Mouse (Mus musculus) left cerebral cortex, postnatal 4 days (tissue): Measurements from ENCODE around the gene Pvr. TPM values are rescaled to one million over a fixed set of nuclear protein-coding genes. Genes with fewer than 3 reads are reported as not detected.
"Not testable (repeated sequence)": the region's sequence is repeated elsewhere in the genome, so short reads cannot be mapped to it uniquely, and the experiment has no call there.

ENCODE experiments used
- DNase-seq: peaks from one replicate; pipeline ENCODE4 v3.0.0-alpha.2; 2022
- intact Hi-C: fragments of 180-260 bp; cut with DNase I; formaldehyde crosslinking; loops from one replicate; pipeline ENCODE4 v1.15.1; 2025
- total RNA-seq, 2 experiments: library from RNA; stranded (reverse); gene quantifications; 2 replicates each; pipeline ENCODE4 v1.2.3; 2021

Gene Pvr
- total RNA-seq, 2 experiments from 2014 or later: 14.6 to 18.8 TPM

DNA sequence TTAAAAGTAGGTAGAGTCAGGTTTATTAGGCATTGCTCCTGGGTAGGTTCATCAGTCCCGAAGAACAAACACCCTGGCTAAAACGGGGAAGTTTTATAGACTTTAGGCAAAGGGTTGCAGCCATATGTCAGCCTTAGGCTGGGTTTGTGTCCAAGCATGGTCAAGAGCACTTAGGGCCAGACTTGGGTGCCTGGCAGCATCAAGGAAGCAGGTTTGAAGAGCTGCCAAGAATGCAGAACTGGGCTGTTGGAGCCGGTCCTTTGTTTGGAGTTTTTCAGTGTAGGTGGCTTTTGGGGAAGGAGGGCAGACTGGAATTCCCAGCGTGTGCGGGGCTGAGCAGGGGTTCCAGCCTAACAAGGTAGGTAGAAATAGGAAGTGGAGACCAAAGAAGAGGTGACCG, 15.0 kb upstream of the Pvr start:
- intact Hi-C loops: no loop called here
- no peak for DNase-seq

DNA sequence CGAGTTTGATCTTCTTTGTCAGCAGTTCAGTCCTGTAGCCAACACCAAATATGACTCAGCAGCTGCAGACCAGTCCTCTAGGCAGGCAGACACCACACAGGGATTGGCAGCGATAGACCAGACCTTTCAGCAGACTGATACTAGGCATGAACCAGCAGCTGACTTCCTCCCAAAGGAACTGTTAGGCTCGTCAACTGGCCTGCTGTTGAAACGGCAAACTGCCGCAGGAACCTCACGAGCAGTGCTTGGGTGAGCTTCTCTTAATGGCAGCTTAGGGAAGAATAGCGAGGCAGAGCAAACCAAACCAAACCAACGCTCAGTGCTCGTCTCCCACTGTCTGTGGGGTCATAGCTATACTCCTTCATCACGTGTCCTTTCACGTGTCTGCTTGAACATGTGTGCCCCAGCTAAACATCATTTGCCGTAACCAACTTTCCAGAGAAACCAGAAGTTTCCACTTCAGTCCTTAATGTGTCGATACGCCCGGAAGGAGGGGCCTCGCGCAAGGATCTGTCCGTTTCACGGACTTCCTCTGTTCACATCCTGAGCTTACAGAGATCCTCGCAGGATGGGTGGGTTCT, 14.3 kb upstream of the Pvr start:
- intact Hi-C loops: no loop called here
- no peak for DNase-seq

DNA sequence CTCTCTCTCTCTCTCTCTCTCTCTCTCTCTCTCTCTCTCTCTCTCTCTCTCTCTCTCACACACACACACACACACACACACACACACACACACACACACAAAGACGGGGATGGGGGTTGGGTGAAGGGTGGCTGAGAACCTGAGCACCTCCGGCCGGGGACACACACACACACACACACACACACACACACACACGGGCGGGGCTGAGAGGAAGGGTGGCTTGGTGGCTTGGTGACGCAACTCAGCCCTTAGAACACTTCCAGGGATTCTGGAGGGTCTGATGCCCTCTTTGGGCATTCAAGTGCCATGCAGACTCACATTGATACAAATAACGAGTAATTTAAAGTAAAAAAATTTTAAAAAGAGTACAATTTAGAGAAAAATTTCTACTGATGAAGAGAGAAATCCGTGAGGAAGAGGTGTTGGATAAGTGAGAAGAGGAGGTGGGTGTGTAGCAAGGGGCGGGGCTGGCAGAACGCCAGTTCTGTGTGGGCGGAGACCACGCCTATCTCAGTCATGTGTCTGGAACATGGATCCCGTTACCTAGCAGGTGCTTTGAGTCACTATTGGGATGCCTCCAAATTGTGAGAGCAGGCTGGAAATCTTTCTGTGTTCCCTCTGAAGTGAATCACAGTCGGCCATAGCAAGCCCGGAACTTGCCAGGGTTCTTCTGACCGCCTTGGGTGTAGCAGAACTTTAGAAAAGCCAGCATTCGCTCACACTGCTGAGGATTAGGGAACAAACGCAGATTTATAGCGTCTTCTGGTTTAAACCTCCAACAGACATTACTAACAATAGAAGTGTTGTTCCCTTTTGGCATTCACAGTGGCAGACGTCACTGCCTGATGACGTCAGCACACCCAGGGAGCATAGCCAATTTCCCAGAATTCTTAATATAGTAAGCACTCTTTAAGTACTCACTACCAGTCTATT, 12.2 kb upstream of the Pvr start:
- DNase-seq: peak; percentile 36

DNA sequence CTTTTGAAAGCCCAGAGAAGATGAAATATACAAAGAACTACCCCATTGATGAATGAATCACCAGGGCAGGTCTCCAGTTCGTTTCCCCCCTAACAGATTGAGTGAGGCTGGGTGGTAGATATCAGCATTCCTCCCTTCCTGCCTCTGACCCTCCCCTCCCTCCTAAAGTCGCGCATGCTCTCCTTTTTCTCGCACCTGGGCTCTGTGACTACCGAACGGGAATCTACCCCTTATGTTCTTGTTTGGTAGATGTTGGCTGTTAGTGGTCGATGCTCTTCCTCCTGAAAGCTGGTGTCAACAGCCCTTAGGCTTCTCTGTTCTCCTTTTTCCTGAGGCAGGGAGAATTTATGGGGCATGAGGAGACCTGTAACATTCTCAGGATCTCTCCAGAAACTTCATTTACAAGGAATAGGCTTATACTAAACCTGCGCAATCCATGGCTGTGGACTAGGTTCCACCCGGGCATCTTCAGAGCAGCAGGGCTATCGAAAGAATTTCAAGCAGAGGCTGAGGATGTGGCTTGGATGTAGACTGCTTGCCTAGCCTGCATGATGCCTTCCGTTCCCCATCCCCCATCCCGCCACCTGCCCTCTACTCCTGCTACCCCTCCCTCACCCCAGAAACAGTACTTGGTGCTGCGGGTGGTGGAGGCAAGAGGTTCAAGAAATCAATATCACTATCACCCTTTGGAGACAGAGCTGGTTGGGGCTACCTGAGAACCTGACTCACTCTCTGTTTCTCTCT, 11.3 kb upstream of the Pvr start:
- intact Hi-C loops: no loop called here
- no peak for DNase-seq

More for the DNA sequence above, 12.2 kb upstream of the Pvr start:
- intact Hi-C loops: no loop called here

DNA sequence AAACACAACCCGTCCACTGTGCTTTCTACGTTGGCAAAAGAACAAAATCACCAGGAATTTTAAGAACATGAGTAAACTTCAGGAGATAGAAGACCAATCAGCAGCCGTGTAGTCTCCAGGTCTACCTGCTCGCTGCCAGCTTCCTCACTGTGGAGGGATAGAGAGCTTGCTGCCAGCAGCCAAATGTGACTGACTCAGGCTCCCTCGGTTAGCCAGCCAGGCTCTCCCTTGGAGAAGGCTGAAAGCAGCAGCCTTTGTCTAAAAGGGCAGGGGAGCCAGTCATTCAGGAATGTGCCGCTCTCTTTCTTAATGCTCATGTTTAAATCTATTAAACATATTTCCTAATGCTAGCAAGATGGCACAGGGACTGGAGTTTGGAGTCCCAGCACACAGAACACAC, 9.5 kb upstream of the Pvr start:
- intact Hi-C loops, DNase-seq: not testable (repeated sequence)

DNA sequence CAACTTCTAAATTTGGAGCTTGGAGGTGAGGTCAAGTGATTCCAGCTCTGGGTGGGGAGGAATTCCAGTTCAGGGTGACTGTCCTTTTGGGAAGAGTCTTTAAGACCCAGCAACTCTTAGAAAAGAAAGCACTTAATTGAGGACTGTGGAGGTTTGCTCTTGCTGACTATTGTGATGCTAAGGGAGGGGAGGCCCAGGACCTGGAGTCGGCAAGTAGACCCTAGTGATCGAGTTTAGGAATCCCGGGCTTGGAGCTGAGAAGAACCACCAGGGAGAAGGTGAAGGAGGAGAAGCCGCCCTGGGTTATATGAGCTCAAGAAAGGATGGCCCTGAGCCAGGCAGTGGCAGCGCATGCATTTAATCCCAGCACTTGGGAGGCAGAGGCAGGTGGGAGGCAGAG, 7.5 kb upstream of the Pvr start:
- intact Hi-C loops: no loop called here
- DNase-seq: no peak

DNA sequence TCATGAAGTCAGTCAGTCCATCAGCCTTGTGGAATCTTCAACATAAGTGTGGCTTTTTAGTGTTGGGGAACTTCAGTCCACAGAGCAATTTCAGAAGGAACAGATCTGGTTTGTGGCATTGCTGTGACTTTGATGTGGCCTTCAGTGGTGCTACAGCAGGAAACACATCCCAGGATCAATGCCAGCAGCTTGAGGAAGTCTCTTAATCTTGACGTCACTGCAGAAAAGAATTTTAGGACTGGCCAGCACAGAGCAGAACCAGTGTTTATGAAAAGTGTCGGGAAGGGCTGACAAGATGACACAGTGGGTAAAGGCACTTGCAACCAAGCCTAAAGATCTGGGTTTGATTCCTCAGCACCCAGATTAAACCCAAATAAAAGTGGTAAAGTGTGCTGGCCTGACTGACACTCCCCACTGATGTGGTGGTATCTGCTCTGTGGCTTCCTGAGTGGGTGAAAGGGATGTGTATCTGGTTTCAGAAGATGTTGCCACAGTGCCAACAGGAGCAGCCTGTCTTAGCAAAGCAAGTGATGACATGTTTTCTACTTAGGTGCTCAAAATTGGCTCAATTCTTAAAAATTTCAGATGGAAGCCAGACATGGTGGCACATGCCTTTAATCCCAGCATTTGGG, 6.0 kb upstream of the Pvr start:
- intact Hi-C loops: no loop called here
- DNase-seq: no peak

DNA sequence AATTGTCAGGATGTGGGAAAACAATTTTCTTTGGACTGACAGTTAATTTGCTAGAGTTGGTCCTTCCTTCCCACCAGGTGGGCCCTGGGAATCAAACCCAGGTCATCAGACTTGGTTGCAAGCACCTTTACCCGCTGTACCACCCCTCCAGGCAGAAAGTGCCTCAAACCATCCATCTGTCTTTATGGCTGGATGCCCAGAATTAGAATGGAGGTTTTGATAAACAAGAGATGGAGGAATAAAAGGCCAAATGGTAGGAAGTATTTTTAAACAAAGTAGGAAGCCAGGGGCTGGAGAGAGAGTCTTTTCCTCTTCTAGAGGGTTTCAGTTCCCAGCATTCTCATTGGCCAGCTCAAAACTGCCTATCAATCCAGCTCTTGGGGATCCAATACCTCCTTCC, 4.4 kb upstream of the Pvr start:
- intact Hi-C loops: no loop called here
- no peak for DNase-seq

DNA sequence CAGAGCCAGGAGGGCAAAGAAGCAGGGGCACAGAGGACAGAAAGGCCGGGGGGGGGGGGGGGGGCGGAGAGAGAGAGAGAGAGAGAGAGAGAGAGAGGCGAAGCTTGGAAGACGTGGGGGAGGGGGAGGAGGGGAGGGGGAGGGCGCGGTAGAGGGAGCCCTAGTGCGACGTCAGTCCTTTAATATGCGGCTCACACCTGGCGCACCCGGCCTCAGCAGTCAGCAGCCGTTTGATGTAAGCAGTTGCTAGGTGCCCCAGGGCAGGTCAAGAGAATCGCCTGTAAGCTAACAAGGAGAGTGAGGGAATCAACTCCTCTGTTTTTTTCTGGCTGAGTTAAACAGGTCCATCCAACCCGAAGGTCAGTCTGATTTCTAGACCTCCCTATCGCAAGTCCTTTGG, 2.8 kb upstream of the Pvr start:
- DNase-seq: no peak
- intact Hi-C loops: loop anchor here (5.0 kb wide), 1 partner anchor 34 kb away; no protein-coding TSS in a partner anchor

DNA sequence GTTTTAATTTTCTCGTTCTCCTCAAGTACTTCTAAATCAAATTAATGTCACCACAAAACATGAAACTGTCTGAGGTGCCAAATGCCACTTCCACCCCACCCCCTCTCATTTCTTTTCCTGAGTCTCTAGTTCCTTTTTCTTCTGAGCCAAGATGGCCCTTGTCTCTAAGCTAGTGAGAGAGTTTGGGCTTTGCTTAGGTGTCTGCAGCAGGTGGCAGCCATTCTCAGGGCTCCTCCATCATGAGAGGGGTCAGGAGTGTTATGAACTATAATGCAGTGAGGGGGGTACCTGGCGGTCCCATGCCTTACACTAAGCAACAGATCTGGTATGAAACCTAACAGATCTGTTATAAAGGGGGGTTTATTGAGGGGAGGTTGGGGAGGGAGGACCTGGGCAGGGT, 2.4 kb upstream of the Pvr start:
- intact Hi-C loops: loop anchor here (5.0 kb wide), 1 partner anchor 34 kb away; no protein-coding TSS in a partner anchor

DNA sequence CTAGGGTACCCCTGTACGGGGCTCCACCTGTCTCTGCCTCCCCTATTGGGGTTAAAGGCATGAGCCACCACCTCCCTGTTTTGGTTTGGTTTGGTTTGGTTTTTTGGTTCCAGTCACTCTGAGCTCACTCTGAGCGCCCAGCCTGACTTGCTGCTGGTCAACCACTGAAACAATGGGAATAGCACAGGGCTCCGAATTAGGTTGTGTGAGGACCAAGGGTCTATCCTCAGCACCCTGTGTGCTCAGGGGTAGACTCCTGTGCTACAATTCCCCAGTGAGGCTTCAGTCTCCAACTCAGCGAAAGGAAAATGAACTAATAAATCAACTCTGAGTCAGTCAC, 824 bp downstream of the Pvr start:
- intact Hi-C loops: loop anchor here (5.0 kb wide), 1 partner anchor 37 kb away; no protein-coding TSS in a partner anchor
- no peak for DNase-seq

More for the DNA sequence above, 2.4 kb upstream of the Pvr start:
- DNase-seq: no peak

DNA sequence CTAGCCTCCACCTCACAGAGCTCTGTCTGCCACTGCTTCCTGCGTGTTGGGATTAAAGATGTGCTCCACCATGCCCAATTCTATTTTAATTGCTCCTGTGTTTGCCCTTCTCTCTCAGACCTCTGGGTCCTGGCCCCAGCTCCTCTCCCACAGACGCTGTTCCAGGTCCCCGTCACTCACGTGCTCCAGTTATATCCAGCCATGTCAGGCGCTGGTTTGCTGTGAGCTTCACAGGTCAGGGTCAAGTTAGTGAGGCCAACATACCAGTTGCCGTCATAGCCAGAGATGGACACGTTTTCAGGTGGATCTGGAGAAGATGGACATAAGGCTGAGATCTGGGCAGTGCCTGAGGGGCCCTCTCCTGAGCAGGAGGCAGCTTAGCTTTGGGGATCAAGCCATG, 6.4 kb downstream of the Pvr start:
- DNase-seq: no peak
- intact Hi-C loops: no loop called here

DNA sequence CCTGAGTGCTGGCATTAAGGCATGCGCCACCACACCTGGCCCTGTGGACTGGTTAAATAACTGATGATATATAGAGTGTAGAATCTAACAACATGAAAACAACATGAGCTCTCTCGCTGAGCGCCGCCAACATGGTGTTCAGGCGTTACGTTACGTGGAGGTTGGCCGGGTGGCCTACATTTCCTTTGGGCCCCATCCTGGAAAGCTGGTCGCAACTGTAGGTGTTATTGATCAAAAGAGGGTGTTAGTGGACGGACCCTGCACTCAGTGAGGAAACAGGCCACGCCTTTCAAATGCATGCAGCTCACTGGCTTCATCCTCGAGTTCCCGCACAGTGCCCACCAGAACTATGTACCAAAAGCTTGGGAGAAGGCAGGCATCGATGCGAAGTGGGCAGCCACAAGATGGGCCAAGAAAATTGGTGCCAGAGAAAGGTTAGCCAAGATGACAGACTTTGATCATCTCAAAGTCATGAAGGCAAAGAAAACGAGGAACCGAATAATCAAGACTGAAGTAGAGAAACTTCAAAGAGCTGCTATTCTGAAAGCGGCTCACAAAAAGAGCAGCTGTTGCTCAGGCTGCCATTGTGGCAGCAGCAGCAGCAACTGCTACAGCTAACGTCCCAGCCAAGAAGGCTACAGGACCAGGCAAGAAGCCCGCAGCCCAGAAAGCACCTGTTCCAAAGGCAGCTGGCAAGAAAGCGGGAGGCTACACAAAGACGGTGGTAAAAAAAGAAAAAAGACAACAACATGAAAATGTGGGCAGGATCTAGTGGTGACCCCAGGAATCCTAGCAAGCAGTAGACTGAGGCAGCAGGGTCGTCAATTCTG, 9.1 kb downstream of the Pvr start:
- intact Hi-C loops: no loop called here
- no peak for DNase-seq

DNA sequence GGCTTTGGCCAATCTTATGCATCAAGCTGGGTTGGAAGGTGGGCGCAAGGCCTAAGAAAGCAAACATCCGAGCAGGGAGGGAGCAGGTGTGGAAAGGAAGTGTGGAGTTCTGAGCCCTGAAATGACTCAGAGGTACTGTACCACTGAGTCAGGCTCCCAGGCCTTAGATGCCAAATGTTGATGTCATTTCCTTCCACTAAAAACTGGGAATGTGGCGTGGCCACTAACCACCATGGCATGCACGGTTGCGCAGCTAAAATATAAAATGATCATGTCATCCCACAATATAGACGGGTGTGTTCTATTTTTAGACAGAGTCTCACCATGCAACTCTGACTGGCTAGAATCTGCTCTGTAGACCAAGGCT, 9.7 kb downstream of the Pvr start:
- DNase-seq: no peak
- intact Hi-C loops: no loop called here

DNA sequence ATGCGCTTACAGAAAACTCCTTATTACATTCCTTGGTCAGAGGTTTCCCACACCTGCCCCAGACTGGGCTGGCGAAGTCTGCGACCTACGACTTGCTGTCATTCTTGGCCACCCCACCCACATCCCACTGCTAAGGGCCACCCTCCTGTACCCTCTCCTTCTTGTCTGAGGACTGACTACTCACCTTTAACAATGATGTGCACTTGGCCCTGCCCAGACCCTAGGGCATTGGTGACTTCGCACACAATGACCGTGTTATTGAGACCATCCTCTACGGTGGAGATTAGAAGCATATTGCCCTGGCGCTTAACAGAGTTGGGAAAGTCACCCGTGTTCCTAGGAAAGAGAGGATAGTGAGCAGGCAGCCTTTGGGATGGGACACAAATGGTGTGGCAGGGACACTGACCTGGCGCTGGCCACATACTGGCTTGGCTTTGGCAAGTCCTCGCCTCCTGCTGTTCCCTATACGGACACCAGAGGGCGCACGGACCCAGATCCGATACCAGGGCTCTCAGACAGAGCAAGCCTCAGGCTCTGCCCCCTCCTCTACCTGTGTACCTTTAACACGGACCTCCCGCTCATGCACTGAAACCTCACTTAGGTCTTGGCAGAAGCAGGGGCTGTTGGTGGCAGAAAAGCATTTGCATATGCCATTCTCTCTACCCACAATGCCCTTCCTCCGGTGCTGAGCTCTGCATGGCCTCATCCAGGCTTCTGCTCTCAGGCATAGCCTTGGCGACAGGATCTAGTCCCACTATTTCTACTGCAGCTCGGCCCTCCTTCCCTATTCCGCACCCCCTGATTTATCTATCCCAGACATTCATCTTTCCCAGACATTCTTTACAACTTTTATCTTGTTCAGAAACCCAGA, 10.3 kb downstream of the Pvr start:
- DNase-seq: peak; percentile 79
- intact Hi-C loops: no loop called here

DNA sequence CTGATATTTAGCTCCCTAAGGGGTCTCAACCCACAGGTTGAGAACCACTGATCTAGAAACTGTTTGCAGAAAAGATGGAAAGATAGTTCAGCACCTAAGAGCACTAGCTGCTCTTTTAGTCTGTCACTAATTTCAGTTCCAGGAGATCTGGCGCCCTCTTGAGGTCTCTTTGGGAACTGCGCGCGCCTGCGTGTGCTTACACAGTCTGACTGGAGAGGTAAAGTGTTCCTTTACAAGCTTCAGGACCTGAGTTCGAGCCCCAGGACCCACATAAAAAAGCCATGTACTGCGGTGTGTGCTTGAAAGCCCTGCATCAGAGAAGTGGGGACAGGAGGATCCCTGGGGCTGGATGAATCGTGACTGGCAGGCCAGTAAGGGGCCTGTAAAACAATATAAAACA, 31.1 kb downstream of the Pvr start:
- DNase-seq: peak; percentile 21
- intact Hi-C loops: no loop called here

DNA sequence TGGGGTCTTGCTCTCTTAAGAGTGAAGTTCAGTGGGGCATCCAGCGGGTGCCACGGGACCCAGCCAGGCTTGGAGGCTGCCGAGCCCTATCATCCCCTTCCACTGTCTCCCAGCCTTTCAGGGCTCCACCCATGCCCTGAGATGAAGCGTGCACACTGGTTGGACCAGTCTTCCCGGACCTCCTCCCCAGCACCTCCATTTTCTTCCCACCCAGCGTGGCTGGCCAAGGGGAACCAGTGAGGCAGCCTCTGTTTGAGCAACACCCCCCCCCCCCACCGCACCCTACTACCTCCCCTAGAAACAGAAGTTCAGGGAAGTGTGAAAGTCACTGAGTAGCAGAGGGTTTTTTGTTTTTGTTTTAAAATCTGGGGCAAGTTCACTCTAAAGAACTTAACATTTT, 33.1 kb downstream of the Pvr start, which contains the start of gene Ceacam19:
Gene Ceacam19, minus strand, starts transcription at position 117 of the 400 bp plus-strand sequence.
- DNase-seq: no peak
- intact Hi-C loops: no loop called here

DNA sequence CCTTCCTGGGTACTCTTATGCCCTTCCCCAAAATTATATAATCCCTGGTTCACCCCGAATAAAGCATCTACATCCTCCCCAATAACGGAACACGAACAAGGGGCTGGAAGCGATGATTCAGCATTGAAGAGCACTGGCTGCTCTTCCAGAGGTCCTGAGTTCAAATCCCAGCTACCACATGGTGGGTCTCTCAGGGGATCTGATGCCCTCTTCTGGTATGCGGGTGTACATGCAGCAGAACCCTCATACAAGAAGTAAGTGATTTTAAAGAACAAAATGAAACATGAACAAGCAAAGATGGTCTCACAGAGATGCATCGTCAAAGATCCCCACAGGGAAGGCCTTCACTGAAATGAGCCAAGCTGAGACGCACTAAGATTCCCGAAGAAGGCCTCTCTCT, 40.2 kb downstream of the Pvr start:
- no peak for DNase-seq
- intact Hi-C loops: no loop called here

DNA sequence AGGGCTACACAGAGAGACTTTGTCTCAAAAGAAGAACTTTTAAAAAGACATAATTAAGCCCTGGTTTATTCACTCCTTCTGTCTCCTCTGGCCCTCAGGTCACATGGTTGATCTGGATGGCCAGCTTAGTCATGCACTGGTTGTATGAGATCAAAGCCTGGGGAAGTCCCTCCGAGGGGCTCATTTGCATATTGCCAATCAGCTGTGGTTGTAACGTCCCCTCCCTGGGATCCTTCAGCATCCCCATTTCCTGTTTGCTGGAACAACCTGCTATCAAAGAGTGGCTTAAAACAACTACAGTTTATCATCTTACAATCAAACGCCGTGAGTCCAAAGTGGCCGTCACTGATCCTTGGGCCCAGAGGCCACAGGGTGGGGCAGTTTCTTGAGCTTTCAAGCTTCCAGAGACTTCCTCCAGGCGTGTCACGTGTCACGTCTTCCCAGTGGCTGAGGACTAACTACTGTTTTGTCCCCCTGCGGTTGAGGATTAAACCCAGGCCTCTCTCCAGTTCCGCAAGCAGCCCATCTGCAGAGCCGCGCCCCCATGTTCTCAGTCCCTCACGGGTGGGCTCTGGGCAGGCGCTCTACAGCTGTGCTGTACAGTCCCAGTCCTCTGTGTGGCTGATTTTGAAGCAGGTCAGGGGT, 44.1 kb downstream of the Pvr start:
- no peak for DNase-seq
- intact Hi-C loops: no loop called here
